Mouse (Mus musculus) midbrain, embryonic 10.5 days (tissue): Measurements from ENCODE around the gene Itpa. TPM values are rescaled to one million over a fixed set of nuclear protein-coding genes. Genes with fewer than 3 reads are reported as not detected.
"Not testable (repeated sequence)": the region's sequence is repeated elsewhere in the genome, so short reads cannot be mapped to it uniquely, and the experiment has no call there.

Experiments
- DNase-seq: peaks from one replicate; pipeline ENCODE4 v3.0.0-alpha.2; 2017; ENCODE audit warnings: low spot score
- H3K27ac ChIP-seq: fragments of 300-500 bp; sonication (generic); replicated peaks from 2 replicates; pipeline ENCODE4 v1.5.1; 2016; ENCODE audit warnings: mild to moderate bottlenecking
- H3K27me3 ChIP-seq: fragments of 300-500 bp; sonication (generic); 2 replicates; pipeline ENCODE4 v1.6.1; 2016; ENCODE audit warnings: low read depth, mild to moderate bottlenecking; ENCODE audit not compliant: poor library complexity, severe bottlenecking
- H3K36me3 ChIP-seq: fragments of 300-500 bp; sonication (generic); 2 replicates; pipeline ENCODE4 v1.6.1; 2016; ENCODE audit warnings: mild to moderate bottlenecking, moderate library complexity
- H3K4me1 ChIP-seq: fragments of 300-500 bp; sonication (generic); 2 replicates; pipeline ENCODE4 v1.6.1; 2016
- H3K4me3 ChIP-seq: fragments of 300-500 bp; sonication (generic); 2 replicates; pipeline ENCODE4 v1.5.1; 2016; ENCODE audit warnings: mild to moderate bottlenecking, moderate library complexity
- H3K9me3 ChIP-seq: fragments of 300-500 bp; sonication (generic); replicated peaks from 2 replicates; pipeline ENCODE4 v1.6.1; 2016; ENCODE audit warnings: mild to moderate bottlenecking
- WGBS: fragments of 180-500 bp; shearing (Covaris S2); methylation state at CpG from one replicate; pipeline ENCODE4 v1.1.7; 2016; 5-methylcytosine and 5-hydroxymethylcytosine counted together
- polyA plus RNA-seq: library from polyadenylated mRNA; unstranded; fragments of >200 nt; fragmentation: Nextera tagmentation; extraction: Ambion mirVana; gene quantifications from 2 replicates; pipeline ENCODE4 v1.2.1, GENCODE M21; 2016

The Itpa gene
- polyA plus RNA-seq, 1 experiment from 2014 or later: 161 TPM

GRCm38 (mm10) chr2:130639276-130639675 is 28.1 kb upstream of the Itpa start:
- DNase-seq: no peak
- H3K36me3 ChIP-seq: no peaks in the 10 kb centered on the region
- H3K27ac ChIP-seq: no peak overlapping the region
- peaks cover 79% of the 10 kb centered on the region for H3K27me3 ChIP-seq
- 84% methylated on average over 6 of the region's 6 CpGs for WGBS
- no peak overlapping the region for H3K4me3 ChIP-seq
- peaks cover 47% of the 10 kb centered on the region for H3K4me1 ChIP-seq
- H3K9me3 ChIP-seq: no peaks in the 10 kb centered on the region

- Histone ChIP-seq H3K4me1 (peaks cover 26% of the 10 kb centered on the region), H3K27ac (0 out of 2 replicates have a peak overlapping the region, but pooled peaks have one; percentile 87), H3K36me3 (no peaks in the 10 kb centered on the region), H3K27me3 (peaks cover 57% of the 10 kb centered on the region), H3K9me3 (no peaks in the 10 kb centered on the region), H3K4me3 (peak overlapping the region; percentile 79)
- no peak for DNase-seq
- 77% methylated on average over 6 of the region's 6 CpGs for WGBS
Measured at GRCm38 (mm10) chr2:130641351-130642025, 25.9 kb upstream of the Itpa start.

- peak overlapping the region; percentile 87 for H3K27ac ChIP-seq
- no peaks in the 10 kb centered on the region for H3K9me3 ChIP-seq
- peak overlapping the region; percentile 79 for H3K4me3 ChIP-seq
- peaks cover 26% of the 10 kb centered on the region for H3K4me1 ChIP-seq
- peaks cover 49% of the 10 kb centered on the region for H3K27me3 ChIP-seq
- WGBS: under 1% methylated on average over 27 of the region's 27 CpGs
- no peak for DNase-seq
- H3K36me3 ChIP-seq: no peaks in the 10 kb centered on the region
Measured at GRCm38 (mm10) chr2:130642197-130642660, 25.2 kb upstream of the Itpa start.

GRCm38 (mm10) chr2:130642684-130643369 is 24.6 kb upstream of the Itpa start, which contains the start of gene Lzts3:
Gene Lzts3, minus strand, starts transcription at chr2:130642803.
- peak; percentile 93 for DNase-seq
- Histone ChIP-seq H3K27ac (peak within 1 kb of the TSS; percentile 87), H3K27me3 (peaks cover 43% of the 10 kb centered on the region), H3K36me3 (no peaks in the 10 kb centered on the region), H3K9me3 (no peaks in the 10 kb centered on the region), H3K4me1 (peaks cover 24% of the 10 kb centered on the region), H3K4me3 (peak within 1 kb of the TSS; percentile 79)
- WGBS: 3% methylated on average over 40 of the region's 40 CpGs

GRCm38 (mm10) chr2:130645198-130645597 is 22.2 kb upstream of the Itpa start:
- Histone ChIP-seq H3K9me3 (no peaks in the 10 kb centered on the region), H3K36me3 (peaks cover 9% of the 10 kb centered on the region), H3K4me3 (no peak overlapping the region), H3K27ac (no peak overlapping the region), H3K27me3 (peaks cover 20% of the 10 kb centered on the region), H3K4me1 (peaks cover 20% of the 10 kb centered on the region)
- 82% methylated on average over 4 of the region's 4 CpGs for WGBS
- DNase-seq: no peak

GRCm38 (mm10) chr2:130649028-130649427 is 18.4 kb upstream of the Itpa start:
- H3K27ac ChIP-seq, H3K9me3 ChIP-seq, H3K4me1 ChIP-seq, H3K27me3 ChIP-seq, H3K4me3 ChIP-seq, DNase-seq: not testable (repeated sequence)
- peaks cover 37% of the 10 kb centered on the region for H3K36me3 ChIP-seq
- 85% methylated on average over 6 of the region's 6 CpGs for WGBS

- no peak overlapping the region for H3K4me3 ChIP-seq
- DNase-seq: no peak
- no peak overlapping the region for H3K27ac ChIP-seq
- WGBS: 95% methylated on average over 2 of the region's 2 CpGs
- no peaks in the 10 kb centered on the region for H3K27me3 ChIP-seq
- H3K4me1 ChIP-seq: no peaks in the 10 kb centered on the region
- H3K9me3 ChIP-seq: no peaks in the 10 kb centered on the region
- peaks cover 80% of the 10 kb centered on the region for H3K36me3 ChIP-seq
Measured at GRCm38 (mm10) chr2:130653303-130653702, 14.1 kb upstream of the Itpa start.

- Histone ChIP-seq H3K9me3 (no peaks in the 10 kb centered on the region), H3K27me3 (no peaks in the 10 kb centered on the region), H3K4me3 (no peak overlapping the region), H3K4me1 (no peaks in the 10 kb centered on the region), H3K36me3 (peaks cover 84% of the 10 kb centered on the region), H3K27ac (no peak overlapping the region)
- WGBS: 87% methylated on average over 1 of the region's 1 CpGs
- no peak for DNase-seq
Measured at GRCm38 (mm10) chr2:130653760-130654159, 13.7 kb upstream of the Itpa start.

- no peaks in the 10 kb centered on the region for H3K27me3 ChIP-seq
- H3K36me3 ChIP-seq: peaks cover 89% of the 10 kb centered on the region
- 93% methylated on average over 6 of the region's 6 CpGs for WGBS
- H3K4me1 ChIP-seq: no peaks in the 10 kb centered on the region
- no peak overlapping the region for H3K4me3 ChIP-seq
- H3K9me3 ChIP-seq: no peaks in the 10 kb centered on the region
- no peak overlapping the region for H3K27ac ChIP-seq
- no peak for DNase-seq
Measured at GRCm38 (mm10) chr2:130655660-130656339, 11.6 kb upstream of the Itpa start.

GRCm38 (mm10) chr2:130656536-130656935 is 10.9 kb upstream of the Itpa start:
- Histone ChIP-seq H3K4me3 (no peak overlapping the region), H3K27ac (no peak overlapping the region), H3K9me3 (no peaks in the 10 kb centered on the region), H3K27me3 (no peaks in the 10 kb centered on the region), H3K4me1 (no peaks in the 10 kb centered on the region), H3K36me3 (peaks cover 95% of the 10 kb centered on the region)
- 96% methylated on average over 9 of the region's 9 CpGs for WGBS
- DNase-seq: no peak

GRCm38 (mm10) chr2:130657541-130657940 is 9.9 kb upstream of the Itpa start:
- Histone ChIP-seq H3K4me3 (no peak overlapping the region), H3K36me3 (peaks cover 100% of the 10 kb centered on the region), H3K9me3 (no peaks in the 10 kb centered on the region), H3K4me1 (peaks cover 5% of the 10 kb centered on the region), H3K27me3 (no peaks in the 10 kb centered on the region), H3K27ac (no peak overlapping the region)
- 85% methylated on average over 6 of the region's 6 CpGs for WGBS
- DNase-seq: no peak

- H3K27me3 ChIP-seq: no peaks in the 10 kb centered on the region
- H3K36me3 ChIP-seq: peaks cover 93% of the 10 kb centered on the region
- peaks cover 15% of the 10 kb centered on the region for H3K4me1 ChIP-seq
- H3K27ac ChIP-seq: no peak overlapping the region
- no peak for DNase-seq
- 97% methylated on average over 10 of the region's 10 CpGs for WGBS
- H3K9me3 ChIP-seq: no peaks in the 10 kb centered on the region
- H3K4me3 ChIP-seq: no peak overlapping the region
Measured at GRCm38 (mm10) chr2:130658530-130658929, 8.9 kb upstream of the Itpa start.

GRCm38 (mm10) chr2:130663342-130663741 is 4.1 kb upstream of the Itpa start:
- peaks cover 45% of the 10 kb centered on the region for H3K36me3 ChIP-seq
- no peaks in the 10 kb centered on the region for H3K9me3 ChIP-seq
- peaks cover 36% of the 10 kb centered on the region for H3K4me1 ChIP-seq
- H3K27ac ChIP-seq: peak overlapping the region; percentile 98
- DNase-seq: no peak
- 90% methylated on average over 11 of the region's 11 CpGs for WGBS
- H3K4me3 ChIP-seq: peak overlapping the region; percentile 71
- H3K27me3 ChIP-seq: no peaks in the 10 kb centered on the region
